Mouse (Mus musculus): ENCODE data around the gene Abhd17c. TPM values are rescaled to one million over a fixed set of nuclear protein-coding genes. Genes with fewer than 3 reads are reported as not detected.

The Abhd17c gene
- polyA plus RNA-seq, 1 experiment = 151 TPM

- WGBS = 66% methylated on average over 4 of the region's 4 CpGs
- no peaks in the 10 kb centered on the region; the same call in 1 of the 2 replicates for H3K36me3 ChIP-seq (ENCODE audit: control insufficient read depth, insufficient read depth, low read length)
- peak overlapping the region; percentile 86 for H3K4me3 ChIP-seq (ENCODE audit: insufficient read depth, low read depth, low read length)
- no peaks in the 10 kb centered on the region for H3K27me3 ChIP-seq (replicated peaks; ENCODE audit: control insufficient read depth, insufficient read depth, low read length)
- DNase-seq = no peak
- TF ChIP-seq CTCF (conservative IDR thresholded peaks at IDR 0.05; ENCODE audit: insufficient read depth, insufficient read length, low read depth, low read length) (no peak), POLR2A (IDR thresholded peaks at IDR 0.05; ENCODE audit: low read depth, low read length) (no peak)
- H3K4me1 ChIP-seq (ENCODE audit: control insufficient read depth, insufficient read depth, low read length) = peaks cover 18% of the 10 kb centered on the region; the same call in 1 of the 2 replicates
- peak overlapping the region; percentile 39; the same call in 1 of the 2 replicates for H3K27ac ChIP-seq (ENCODE audit: insufficient read depth, low read depth, low read length)
Observed at GRCm38 (mm10) chr7:84152821-84153220, 1.1 kb upstream of the Abhd17c start.

DNA sequence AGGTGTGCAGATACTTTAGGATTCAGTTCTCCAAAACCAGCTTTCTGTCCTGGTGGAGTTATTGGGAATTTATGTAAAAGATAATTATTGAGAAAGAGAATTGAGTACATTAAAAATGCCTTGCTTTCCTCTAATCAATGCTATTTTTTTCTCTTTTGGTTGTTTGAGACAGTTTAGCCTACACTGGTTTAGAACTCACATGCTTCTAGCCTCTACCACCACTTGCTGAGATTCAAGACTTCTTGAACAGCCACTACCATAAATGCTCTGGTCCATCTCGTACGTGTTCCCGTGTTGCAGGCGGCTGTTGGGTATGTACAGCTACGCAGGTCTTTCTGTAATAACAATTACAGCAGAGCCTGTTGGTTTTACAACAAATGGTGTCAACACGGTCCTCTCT lies 681 bp upstream of the Abhd17c start:
- TF ChIP-seq CTCF (conservative IDR thresholded peaks at IDR 0.05; ENCODE audit: insufficient read depth, insufficient read length, low read depth, low read length) (no peak), POLR2A (IDR thresholded peaks at IDR 0.05; ENCODE audit: low read depth, low read length) (no peak)
- WGBS = 48% methylated on average over 6 of the region's 6 CpGs
- peak overlapping the region; percentile 39; the same call in 1 of the 2 replicates for H3K27ac ChIP-seq (ENCODE audit: insufficient read depth, low read depth, low read length)
- no peak for DNase-seq
- no peaks in the 10 kb centered on the region; the same call in 1 of the 2 replicates for H3K36me3 ChIP-seq (ENCODE audit: control insufficient read depth, insufficient read depth, low read length)
- no peaks in the 10 kb centered on the region for H3K27me3 ChIP-seq (replicated peaks; ENCODE audit: control insufficient read depth, insufficient read depth, low read length)
- H3K4me1 ChIP-seq (ENCODE audit: control insufficient read depth, insufficient read depth, low read length) = peaks cover 20% of the 10 kb centered on the region; the same call in 1 of the 2 replicates
- peak overlapping the region; percentile 86 for H3K4me3 ChIP-seq (ENCODE audit: insufficient read depth, low read depth, low read length)

GRCm38 (mm10) chr7:84151960-84152334 lies 254 bp upstream of the Abhd17c start:
- TF ChIP-seq CTCF (conservative IDR thresholded peaks at IDR 0.05; ENCODE audit: insufficient read depth, insufficient read length, low read depth, low read length) = no peak
- no peak for TF ChIP-seq POLR2A (IDR thresholded peaks at IDR 0.05; ENCODE audit: low read depth, low read length)
- H3K27ac ChIP-seq (ENCODE audit: insufficient read depth, low read depth, low read length) = peak overlapping the region; percentile 90; the same call in 1 of the 2 replicates

DNA sequence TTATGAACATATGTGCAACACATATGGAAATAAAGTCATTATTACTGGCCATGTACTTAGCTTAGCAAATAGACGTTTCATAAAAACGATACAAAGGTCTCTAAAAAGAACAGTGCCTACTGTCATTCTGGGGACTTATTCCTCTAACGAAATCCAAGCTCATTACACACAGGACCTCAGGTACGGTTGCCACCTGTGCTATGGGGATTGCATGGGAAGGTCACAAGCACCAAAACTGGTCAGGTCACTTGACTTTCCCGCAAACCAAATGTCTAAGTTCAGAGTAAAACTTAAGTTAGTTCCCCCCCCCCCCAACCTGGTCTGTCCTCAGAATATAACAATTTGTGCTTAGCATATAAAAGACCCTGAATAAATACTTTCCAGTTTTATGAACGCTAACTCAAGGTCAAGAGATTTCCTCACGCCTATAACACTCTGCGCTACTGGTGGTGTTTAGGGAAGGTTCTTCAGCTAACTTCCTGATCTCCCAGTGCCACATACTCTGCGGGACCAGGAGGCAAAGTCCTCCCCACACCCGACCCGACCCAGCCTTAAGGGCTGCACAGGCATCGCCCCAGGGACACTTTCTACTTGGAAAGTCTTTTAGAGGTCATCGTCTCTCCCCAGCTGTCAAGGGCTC lies 1.2 kb downstream of the Abhd17c start:
- peak; percentile 75 for DNase-seq
- Histone ChIP-seq H3K27ac (ENCODE audit: insufficient read depth, low read depth, low read length) (peak overlapping the region; percentile 90), H3K4me1 (ENCODE audit: control insufficient read depth, insufficient read depth, low read length) (peaks cover 28% of the 10 kb centered on the region; the same call in 1 of the 2 replicates), H3K36me3 (ENCODE audit: control insufficient read depth, insufficient read depth, low read length) (no peaks in the 10 kb centered on the region; the same call in 1 of the 2 replicates), H3K4me3 (ENCODE audit: insufficient read depth, low read depth, low read length) (peak overlapping the region; percentile 86), H3K27me3 (replicated peaks; ENCODE audit: control insufficient read depth, insufficient read depth, low read length) (no peaks in the 10 kb centered on the region)
- no peak for TF ChIP-seq CTCF (conservative IDR thresholded peaks at IDR 0.05; ENCODE audit: insufficient read depth, insufficient read length, low read depth, low read length)
- TF ChIP-seq POLR2A (IDR thresholded peaks at IDR 0.05; ENCODE audit: low read depth, low read length) = no peak
- 13% methylated on average over 13 of the region's 13 CpGs for WGBS

More at GRCm38 (mm10) chr7:84151960-84152334, 254 bp upstream of the Abhd17c start:
- WGBS = 1% methylated on average over 49 of the region's 55 CpGs
- Histone ChIP-seq H3K36me3 (ENCODE audit: control insufficient read depth, insufficient read depth, low read length) (no peaks in the 10 kb centered on the region; the same call in 1 of the 2 replicates), H3K4me1 (ENCODE audit: control insufficient read depth, insufficient read depth, low read length) (peaks cover 23% of the 10 kb centered on the region; the same call in 1 of the 2 replicates), H3K4me3 (ENCODE audit: insufficient read depth, low read depth, low read length) (peak overlapping the region; percentile 86), H3K27me3 (replicated peaks; ENCODE audit: control insufficient read depth, insufficient read depth, low read length) (no peaks in the 10 kb centered on the region)
- peak; percentile 98 for DNase-seq

- H3K36me3 ChIP-seq (ENCODE audit: control insufficient read depth, insufficient read depth, low read length) = no peaks in the 10 kb centered on the region; the same call in 1 of the 2 replicates
- peak overlapping the region; percentile 54 for H3K27ac ChIP-seq (ENCODE audit: insufficient read depth, low read depth, low read length)
- peak overlapping the region; percentile 86 for H3K4me3 ChIP-seq (ENCODE audit: insufficient read depth, low read depth, low read length)
- 45% methylated on average over 4 of the region's 4 CpGs for WGBS
- peaks cover 34% of the 10 kb centered on the region; the same call in 1 of the 2 replicates for H3K4me1 ChIP-seq (ENCODE audit: control insufficient read depth, insufficient read depth, low read length)
- DNase-seq = no peak
- TF ChIP-seq CTCF (conservative IDR thresholded peaks at IDR 0.05; ENCODE audit: insufficient read depth, insufficient read length, low read depth, low read length) = no peak
- no peak for TF ChIP-seq POLR2A (IDR thresholded peaks at IDR 0.05; ENCODE audit: low read depth, low read length)
- no peaks in the 10 kb centered on the region for H3K27me3 ChIP-seq (replicated peaks; ENCODE audit: control insufficient read depth, insufficient read depth, low read length)
Observed at GRCm38 (mm10) chr7:84149821-84150220, 1.9 kb downstream of the Abhd17c start.

DNA sequence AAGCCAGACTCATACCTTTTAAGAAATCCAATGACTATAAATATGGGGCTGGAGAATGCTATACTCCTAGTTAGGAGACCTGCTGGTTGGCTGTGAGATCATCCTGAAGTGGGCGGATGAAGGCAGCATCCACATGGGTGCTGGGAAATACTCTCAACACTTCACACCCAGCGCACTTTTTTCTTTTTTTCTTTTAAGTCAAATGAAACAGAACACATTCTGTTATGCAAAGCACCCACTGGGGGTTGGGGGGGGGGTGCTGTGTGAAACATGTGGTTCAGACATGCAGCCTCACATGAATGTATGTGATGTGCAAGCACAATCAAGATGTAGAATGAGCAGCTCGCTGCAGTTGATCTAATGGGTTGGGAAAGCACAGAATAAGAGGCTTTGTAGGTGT lies 2.8 kb downstream of the Abhd17c start:
- H3K4me3 ChIP-seq (ENCODE audit: insufficient read depth, low read depth, low read length) = peak overlapping the region; percentile 27
- H3K27ac ChIP-seq (ENCODE audit: insufficient read depth, low read depth, low read length) = peak overlapping the region; percentile 58
- H3K36me3 ChIP-seq (ENCODE audit: control insufficient read depth, insufficient read depth, low read length) = no peaks in the 10 kb centered on the region; the same call in 1 of the 2 replicates
- no peak for TF ChIP-seq CTCF (conservative IDR thresholded peaks at IDR 0.05; ENCODE audit: insufficient read depth, insufficient read length, low read depth, low read length)
- TF ChIP-seq POLR2A (IDR thresholded peaks at IDR 0.05; ENCODE audit: low read depth, low read length) = no peak
- peaks cover 41% of the 10 kb centered on the region for H3K4me1 ChIP-seq (ENCODE audit: control insufficient read depth, insufficient read depth, low read length)
- WGBS = 52% methylated on average over 3 of the region's 3 CpGs
- no peak for DNase-seq
- H3K27me3 ChIP-seq (replicated peaks; ENCODE audit: control insufficient read depth, insufficient read depth, low read length) = no peaks in the 10 kb centered on the region

DNA sequence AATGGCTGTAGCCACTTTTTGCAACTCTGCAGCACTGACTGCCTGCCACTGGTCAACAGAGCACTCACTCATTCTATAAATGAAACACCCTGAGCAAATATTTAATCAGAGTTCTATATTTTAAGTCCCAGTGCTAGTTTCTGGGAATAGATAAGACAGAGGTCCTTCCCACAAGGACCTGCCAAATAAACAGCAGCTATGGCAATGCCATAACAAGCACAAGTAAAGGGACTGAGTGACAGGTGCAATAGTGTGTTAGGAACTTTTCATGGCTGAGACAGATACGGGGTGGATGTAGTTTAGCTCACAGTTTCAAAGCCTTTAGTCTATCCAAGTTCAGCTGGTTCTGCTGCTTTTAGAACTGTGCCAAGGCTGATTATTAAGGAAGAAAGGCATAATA lies 3.9 kb downstream of the Abhd17c start:
- no peak overlapping the region for H3K4me3 ChIP-seq (ENCODE audit: insufficient read depth, low read depth, low read length)
- no peaks in the 10 kb centered on the region; the same call in 1 of the 2 replicates for H3K36me3 ChIP-seq (ENCODE audit: control insufficient read depth, insufficient read depth, low read length)
- TF ChIP-seq POLR2A (IDR thresholded peaks at IDR 0.05; ENCODE audit: low read depth, low read length) (no peak), CTCF (conservative IDR thresholded peaks at IDR 0.05; ENCODE audit: insufficient read depth, insufficient read length, low read depth, low read length) (no peak)
- H3K4me1 ChIP-seq (ENCODE audit: control insufficient read depth, insufficient read depth, low read length) = peaks cover 49% of the 10 kb centered on the region
- H3K27me3 ChIP-seq (replicated peaks; ENCODE audit: control insufficient read depth, insufficient read depth, low read length) = no peaks in the 10 kb centered on the region
- 55% methylated on average over 1 of the region's 1 CpGs for WGBS
- peak overlapping the region; percentile 36 for H3K27ac ChIP-seq (ENCODE audit: insufficient read depth, low read depth, low read length)
- DNase-seq = no peak
